In the genomic region with DNA sequence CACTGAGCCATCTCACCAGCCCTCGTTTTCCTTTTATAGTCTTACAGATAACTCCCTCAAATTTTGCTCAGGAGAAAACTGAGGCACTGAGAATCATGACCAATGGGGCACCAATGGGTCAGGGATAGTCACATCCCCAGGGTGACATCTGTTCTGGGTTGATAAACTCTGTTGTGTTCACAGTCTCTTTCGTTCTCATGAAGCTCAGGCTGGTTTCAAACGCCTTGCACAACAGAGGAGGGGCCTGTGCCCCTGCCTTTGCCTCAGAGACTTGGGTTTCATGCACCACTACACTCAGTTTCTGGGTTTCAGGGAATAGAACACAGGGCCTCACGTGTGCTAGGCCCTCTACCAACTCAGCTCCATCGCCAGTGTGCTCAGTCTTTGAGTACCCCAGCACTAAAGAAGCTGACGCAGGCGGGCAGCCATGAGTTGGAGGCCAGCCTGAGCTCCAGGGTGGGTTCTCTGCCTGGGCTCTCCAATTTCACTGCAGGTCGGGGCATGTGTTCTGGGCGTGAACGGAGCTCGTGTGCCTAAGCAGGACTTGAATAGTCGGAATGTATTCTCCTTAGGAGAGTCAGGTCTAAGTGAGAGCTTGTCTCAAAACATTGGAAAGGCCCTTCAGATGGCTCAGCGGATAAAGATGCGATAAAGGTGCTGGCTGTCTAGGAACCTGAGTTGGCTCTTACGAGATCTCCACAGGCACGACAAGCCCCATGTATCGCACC, we compare ENCODE assay signal across 8 mouse cellular contexts. TPM values are rescaled to one million over a fixed set of nuclear protein-coding genes. Genes with fewer than 3 reads are reported as not detected.
DNase-seq lines count a peak whose midpoint lies in the region; ATAC-seq and TF ChIP-seq lines count a peak whose summit lies in the region.

No protein-coding gene starts in this region.

- H3K27me3 ChIP-seq in cerebellum, adult 2 months (ENCODE audit: control insufficient read depth, insufficient read depth, low read length): no peaks in the 10 kb centered on the region
- no peaks in the 10 kb centered on the region for H3K27me3 ChIP-seq in intestine, postnatal 0 days (replicated peaks; ENCODE audit: control insufficient read depth, insufficient read depth, low read length)
- no peaks in the 10 kb centered on the region for H3K27me3 ChIP-seq in neural tube, embryonic 14.5 days (ENCODE audit: control insufficient read depth, insufficient read depth, low read length)

- H3K4me2 ChIP-seq in intestine, postnatal 0 days (replicated peaks; ENCODE audit: low read depth): peak overlapping the region; percentile 74
- H3K4me2 ChIP-seq in neural tube, embryonic 14.5 days (ENCODE audit: low read depth, low read length): peak overlapping the region; percentile 88

- H3K9me3 ChIP-seq in intestine, postnatal 0 days (ENCODE audit: control insufficient read depth): no peaks in the 10 kb centered on the region
- H3K9me3 ChIP-seq in neural tube, embryonic 14.5 days (ENCODE audit: control insufficient read depth, low read length): no peaks in the 10 kb centered on the region

- H3K4me1 ChIP-seq in cerebellum, adult 2 months (ENCODE audit: control insufficient read depth, insufficient read depth, low read length): peaks cover 8% of the 10 kb centered on the region
- peaks cover 14% of the 10 kb centered on the region; the same call in 1 of the 2 replicates for H3K4me1 ChIP-seq in intestine, postnatal 0 days (replicated peaks; ENCODE audit: control insufficient read depth, insufficient read depth, low read length)
- peaks cover 18% of the 10 kb centered on the region for H3K4me1 ChIP-seq in neural tube, embryonic 14.5 days (ENCODE audit: control insufficient read depth, insufficient read depth, low read length)

- ATAC-seq in intestine, postnatal 0 days: no peak; the same call in 1 of the 2 replicates
- peak; percentile 5; the same call in 1 of the 2 replicates for ATAC-seq in neural tube, embryonic 14.5 days (ENCODE audit: low read depth)

- H3K27ac ChIP-seq in cerebellum, adult 2 months (ENCODE audit: insufficient read depth, low read length): peak overlapping the region; percentile 73
- H3K27ac ChIP-seq in intestine, postnatal 0 days (ENCODE audit: low read depth, low read length): peak overlapping the region; percentile 50; the same call in 1 of the 2 replicates
- peak overlapping the region; percentile 60 for H3K27ac ChIP-seq in neural tube, embryonic 14.5 days (ENCODE audit: low read depth, low read length)

- WGBS in cerebellum, adult 2 months: 19% methylated on average over 17 of the region's 17 CpGs
- 18% methylated on average over 17 of the region's 17 CpGs for WGBS in intestine, postnatal 0 days
- 14% methylated on average over 17 of the region's 17 CpGs for WGBS in neural tube, embryonic 14.5 days

- no peak for TF ChIP-seq POLR2A in cerebellum, adult 2 months (IDR thresholded peaks at IDR 0.05; ENCODE audit: borderline replicate concordance, insufficient read depth, low read length)

- H3K4me3 ChIP-seq in cerebellum, adult 2 months (replicated peaks; ENCODE audit: insufficient read depth, low read depth, low read length): peak overlapping the region; percentile 89
- H3K4me3 ChIP-seq in intestine, postnatal 0 days (ENCODE audit: low read depth, low read length): peak overlapping the region; percentile 95
- peak overlapping the region; percentile 94 for H3K4me3 ChIP-seq in neural tube, embryonic 14.5 days (ENCODE audit: low read depth, low read length)

- peak overlapping the region; percentile 93; the same call in 1 of the 2 replicates for H3K9ac ChIP-seq in intestine, postnatal 0 days (ENCODE audit: low read depth, low read length)
- H3K9ac ChIP-seq in neural tube, embryonic 14.5 days (replicated peaks; ENCODE audit: low read depth, low read length): peak overlapping the region; percentile 81

- TF ChIP-seq CTCF in cerebellum, adult 2 months (IDR thresholded peaks at IDR 0.05; ENCODE audit: borderline replicate concordance, insufficient read depth, low read depth, low read length): no peak
- no peak for TF ChIP-seq CTCF in intestine, postnatal 0 days (IDR thresholded peaks at IDR 0.05; ENCODE audit: low read depth)

- no peak for DNase-seq in cerebellum, adult 2 months
- DNase-seq in cerebellum, adult 9-11 months: no peak
- DNase-seq in urinary bladder, postnatal 14 days (ENCODE audit: low spot score): peak; percentile 70
- DNase-seq in urinary bladder, postnatal 4 days (ENCODE audit: low spot score in 2 of 2): no peak
- no peak for DNase-seq in frontal cortex, adult 2 months (ENCODE audit: extremely low spot score in 1 of 2, low spot score in 1 of 2)
- no peak for DNase-seq in yolk sac, embryonic 10.5 days (ENCODE audit: low spot score)

- H3K36me3 ChIP-seq in intestine, postnatal 0 days (ENCODE audit: control insufficient read depth, insufficient read depth): peaks cover 15% of the 10 kb centered on the region
- H3K36me3 ChIP-seq in neural tube, embryonic 14.5 days (ENCODE audit: control insufficient read depth, insufficient read depth, low read length): 0 out of 2 replicates have a peak, but pooled peaks cover 6% of the 10 kb centered on the region

RNA-seq across cellular contexts. Expression of a gene that starts 0.7 kb away (rescaled TPM):
- 70.9 and 72.4 TPM in 2 replicates for polyA plus RNA-seq in cerebellum, adult 2 months (2012; rRNA removed)
- polyA plus RNA-seq in intestine, postnatal 0 days (2015; fragmentation: Nextera tagmentation; extraction: Ambion mirVana): 44.7 and 48.1 TPM in 2 replicates
- polyA plus RNA-seq in neural tube, embryonic 14.5 days (2014; fragmentation: Nextera tagmentation; extraction: Ambion mirVana): 50.4 and 50.5 TPM in 2 replicates
- 36.5 and 40.6 TPM in 2 replicates for polyA plus RNA-seq in frontal cortex, adult 2 months (2012; rRNA removed)

RNA-seq across cellular contexts. Expression of a gene that starts 16.2 kb away (rescaled TPM):
- polyA plus RNA-seq in cerebellum, adult 2 months (2012; rRNA removed): 40.8 and 44.6 TPM in 2 replicates
- polyA plus RNA-seq in intestine, postnatal 0 days (2015; fragmentation: Nextera tagmentation; extraction: Ambion mirVana): not detected in 2 replicates
- 4.2 and 5.0 TPM in 2 replicates for polyA plus RNA-seq in neural tube, embryonic 14.5 days (2014; fragmentation: Nextera tagmentation; extraction: Ambion mirVana)
- 9.9 and 13.8 TPM in 2 replicates for polyA plus RNA-seq in frontal cortex, adult 2 months (2012; rRNA removed)

RNA-seq across cellular contexts. Expression of a gene that starts 23.3 kb away (rescaled TPM):
- 46.8 and 48.2 TPM in 2 replicates for polyA plus RNA-seq in cerebellum, adult 2 months (2012; rRNA removed)
- 7.0 and 7.2 TPM in 2 replicates for polyA plus RNA-seq in intestine, postnatal 0 days (2015; fragmentation: Nextera tagmentation; extraction: Ambion mirVana)
- polyA plus RNA-seq in neural tube, embryonic 14.5 days (2014; fragmentation: Nextera tagmentation; extraction: Ambion mirVana): 14.2 and 16.4 TPM in 2 replicates
- 42.5 and 44.6 TPM in 2 replicates for polyA plus RNA-seq in frontal cortex, adult 2 months (2012; rRNA removed)

RNA-seq across cellular contexts. Expression of a gene that starts 25.3 kb away (rescaled TPM):
- 60.5 and 63.1 TPM in 2 replicates for polyA plus RNA-seq in cerebellum, adult 2 months (2012; rRNA removed)
- 38.3 and 42.4 TPM in 2 replicates for polyA plus RNA-seq in intestine, postnatal 0 days (2015; fragmentation: Nextera tagmentation; extraction: Ambion mirVana)
- 34.2 and 43.6 TPM in 2 replicates for polyA plus RNA-seq in neural tube, embryonic 14.5 days (2014; fragmentation: Nextera tagmentation; extraction: Ambion mirVana)
- 58.3 and 59.6 TPM in 2 replicates for polyA plus RNA-seq in frontal cortex, adult 2 months (2012; rRNA removed)

RNA-seq across cellular contexts. Expression of a gene that starts 26.8 kb away (rescaled TPM):
- 76.6 and 88.6 TPM in 2 replicates for polyA plus RNA-seq in cerebellum, adult 2 months (2012; rRNA removed)
- polyA plus RNA-seq in intestine, postnatal 0 days (2015; fragmentation: Nextera tagmentation; extraction: Ambion mirVana): 24.1 and 25.8 TPM in 2 replicates
- 113 and 125 TPM in 2 replicates for polyA plus RNA-seq in neural tube, embryonic 14.5 days (2014; fragmentation: Nextera tagmentation; extraction: Ambion mirVana)
- polyA plus RNA-seq in frontal cortex, adult 2 months (2012; rRNA removed): 65.2 and 66.2 TPM in 2 replicates
